Mouse (Mus musculus): ENCODE results near the gene Tmem210. TPM values are rescaled to one million over a fixed set of nuclear protein-coding genes. Genes with fewer than 3 reads are reported as not detected.

The Tmem210 gene
- polyA plus RNA-seq, 1 experiment from 2014 or later = not detected

DNA sequence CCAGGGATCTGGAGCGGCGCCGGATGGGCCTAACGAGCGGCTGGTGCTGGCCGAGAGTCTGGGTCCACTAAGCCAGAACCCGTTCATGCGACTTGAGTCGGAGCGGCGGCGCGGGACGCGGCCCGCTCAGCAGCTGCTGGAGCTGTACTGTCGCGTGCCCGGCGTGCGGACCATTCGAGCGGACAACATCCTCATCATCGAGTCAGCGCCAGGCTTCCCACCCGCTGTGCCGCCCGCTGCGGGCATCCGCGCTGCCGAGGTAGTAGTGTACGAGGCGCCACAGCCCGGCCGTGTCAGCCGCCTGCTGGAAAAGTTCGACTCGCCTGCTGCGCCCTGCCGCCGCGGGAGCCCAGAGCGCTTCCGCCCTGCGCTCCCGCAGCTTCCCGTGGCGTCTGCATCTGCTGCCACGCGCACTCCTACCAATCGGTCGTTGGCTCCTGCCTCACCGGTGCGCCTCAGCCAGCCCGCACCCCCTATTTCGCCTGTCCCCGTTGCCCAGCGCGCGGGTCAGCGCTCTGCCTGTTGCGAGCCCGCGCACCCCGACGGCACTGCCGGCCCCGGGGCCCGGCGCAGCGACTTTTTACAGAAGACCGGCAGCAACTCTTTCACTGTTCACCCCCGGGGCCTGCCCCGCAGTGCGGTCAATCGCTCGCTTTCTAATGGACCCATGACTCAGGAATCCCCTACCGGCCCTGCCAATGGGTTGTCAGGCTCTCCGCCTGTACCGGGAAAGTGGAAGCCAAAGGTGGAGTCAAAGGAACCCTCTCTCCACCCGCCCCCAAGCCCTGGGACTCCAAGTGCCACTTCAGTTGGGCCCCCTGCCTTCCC lies 24.9 kb upstream of the Tmem210 start:
- ATAC-seq (ENCODE audit: low read depth) = peak; percentile 14
- Histone ChIP-seq H3K27me3 (ENCODE audit: control insufficient read depth, insufficient read depth, low read depth, low read length) (no peaks in the 10 kb centered on the region), H3K27ac (ENCODE audit: low read length) (peak overlapping the region; percentile 74), H3K9ac (ENCODE audit: low read depth, low read length) (peak overlapping the region; percentile 81), H3K4me1 (ENCODE audit: control insufficient read depth, low read depth, low read length) (peaks cover 54% of the 10 kb centered on the region), H3K4me3 (ENCODE audit: low read depth, low read length) (peak overlapping the region; percentile 89), H3K36me3 (ENCODE audit: control insufficient read depth, insufficient read depth) (no peaks in the 10 kb centered on the region), H3K9me3 (replicated peaks; ENCODE audit: control insufficient read depth, low read length) (no peaks in the 10 kb centered on the region), H3K4me2 (ENCODE audit: low read depth, low read length) (peak overlapping the region; percentile 100)
- WGBS (ENCODE audit: insufficient replicate concordance) = under 1% methylated on average over 82 of the region's 82 CpGs

DNA sequence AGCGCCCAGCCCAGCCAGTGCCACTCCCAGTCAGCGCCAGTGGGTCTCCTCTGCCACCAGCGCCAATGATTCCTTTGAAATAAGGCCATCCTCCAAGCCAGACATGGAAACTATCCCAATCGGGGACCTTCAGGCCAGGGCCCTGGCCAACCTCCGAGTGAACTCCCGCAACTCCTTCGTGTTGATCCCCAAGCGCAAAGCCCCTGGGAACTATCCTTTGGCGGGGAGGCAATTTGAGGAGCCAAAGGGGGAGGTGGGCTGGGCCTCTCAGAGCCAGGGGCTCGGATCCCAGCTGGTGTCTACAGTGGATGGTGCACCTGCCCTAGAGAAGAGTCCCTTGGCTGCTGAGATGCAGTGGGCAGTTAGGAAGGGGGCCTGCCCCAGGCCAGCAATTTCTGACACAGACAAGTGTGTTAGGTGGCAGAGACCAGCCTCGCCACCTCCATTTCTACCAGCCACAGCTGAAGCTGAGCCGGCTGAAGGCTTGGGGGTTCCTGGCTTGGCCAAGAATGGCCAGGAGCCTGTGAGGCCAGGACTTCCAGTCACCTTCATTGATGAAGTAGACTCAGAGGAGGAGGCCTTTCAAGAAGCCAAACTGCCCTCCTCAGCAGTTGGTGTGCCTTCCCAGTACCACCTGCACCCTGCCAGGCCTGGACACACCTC lies 24.2 kb upstream of the Tmem210 start:
- H3K4me1 ChIP-seq (ENCODE audit: control insufficient read depth, low read depth, low read length) = peaks cover 56% of the 10 kb centered on the region
- peak overlapping the region; percentile 89 for H3K4me3 ChIP-seq (ENCODE audit: low read depth, low read length)
- no peaks in the 10 kb centered on the region for H3K27me3 ChIP-seq (ENCODE audit: control insufficient read depth, insufficient read depth, low read depth, low read length)
- H3K4me2 ChIP-seq (ENCODE audit: low read depth, low read length) = peak overlapping the region; percentile 100
- H3K36me3 ChIP-seq (ENCODE audit: control insufficient read depth, insufficient read depth) = no peaks in the 10 kb centered on the region
- 29% methylated on average over 12 of the region's 12 CpGs for WGBS (ENCODE audit: insufficient replicate concordance)
- no peak overlapping the region for H3K27ac ChIP-seq (ENCODE audit: low read length)
- no peaks in the 10 kb centered on the region for H3K9me3 ChIP-seq (replicated peaks; ENCODE audit: control insufficient read depth, low read length)
- ATAC-seq (ENCODE audit: low read depth) = no peak
- peak overlapping the region; percentile 81 for H3K9ac ChIP-seq (ENCODE audit: low read depth, low read length)

DNA sequence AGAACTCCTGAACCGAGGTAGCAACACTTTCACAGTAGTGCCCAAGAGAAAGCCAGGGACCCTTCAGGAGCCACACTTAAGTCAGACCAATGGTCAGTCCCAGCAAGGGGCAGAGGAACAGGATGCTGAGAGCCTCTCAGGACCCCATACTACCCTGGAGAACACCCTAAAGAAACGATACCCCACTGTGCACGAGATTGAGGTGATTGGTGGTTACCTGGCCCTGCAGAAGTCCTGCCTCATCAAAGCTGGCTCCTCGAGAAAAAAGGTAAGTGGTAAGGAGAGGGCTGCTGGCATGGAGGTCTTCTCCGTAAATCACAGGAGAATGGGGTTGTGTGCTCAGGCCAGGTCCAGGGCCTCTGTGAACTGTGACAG lies 23.7 kb upstream of the Tmem210 start:
- Histone ChIP-seq H3K9ac (ENCODE audit: low read depth, low read length) (0 out of 2 replicates have a peak overlapping the region, but pooled peaks have one; percentile 3), H3K27ac (ENCODE audit: low read length) (no peak overlapping the region), H3K4me3 (ENCODE audit: low read depth, low read length) (no peak overlapping the region), H3K9me3 (replicated peaks; ENCODE audit: control insufficient read depth, low read length) (no peaks in the 10 kb centered on the region), H3K4me2 (ENCODE audit: low read depth, low read length) (peak overlapping the region; percentile 24; the same call in 1 of the 2 replicates), H3K4me1 (ENCODE audit: control insufficient read depth, low read depth, low read length) (peaks cover 56% of the 10 kb centered on the region), H3K36me3 (ENCODE audit: control insufficient read depth, insufficient read depth) (no peaks in the 10 kb centered on the region; the same call in 1 of the 2 replicates), H3K27me3 (ENCODE audit: control insufficient read depth, insufficient read depth, low read depth, low read length) (no peaks in the 10 kb centered on the region)
- 62% methylated on average over 5 of the region's 5 CpGs for WGBS (ENCODE audit: insufficient replicate concordance)
- no peak for ATAC-seq (ENCODE audit: low read depth)

DNA sequence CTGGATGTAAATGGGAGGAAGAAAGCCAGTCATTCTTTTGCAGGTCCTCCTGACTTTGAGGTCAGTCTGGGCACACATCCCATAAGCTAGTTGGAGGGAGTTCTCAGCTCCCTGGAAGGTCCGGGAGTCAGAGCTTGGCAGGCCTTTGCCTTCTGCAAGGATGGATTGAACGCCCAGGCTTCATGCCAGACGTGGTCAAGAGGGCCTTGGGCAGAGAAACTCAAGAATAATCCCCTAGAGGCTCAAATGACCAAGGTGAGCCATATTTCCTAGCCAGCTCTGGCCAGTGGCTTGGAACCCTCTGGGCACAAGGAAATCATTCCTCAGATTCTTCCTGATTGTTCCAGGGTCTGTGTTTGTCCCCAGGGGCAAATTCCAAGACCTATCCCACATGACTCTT lies 23.1 kb upstream of the Tmem210 start:
- ATAC-seq (ENCODE audit: low read depth) = no peak
- peaks cover 56% of the 10 kb centered on the region for H3K4me1 ChIP-seq (ENCODE audit: control insufficient read depth, low read depth, low read length)
- no peak overlapping the region for H3K9ac ChIP-seq (ENCODE audit: low read depth, low read length)
- no peak overlapping the region for H3K27ac ChIP-seq (ENCODE audit: low read length)
- no peaks in the 10 kb centered on the region for H3K27me3 ChIP-seq (ENCODE audit: control insufficient read depth, insufficient read depth, low read depth, low read length)
- no peak overlapping the region for H3K4me3 ChIP-seq (ENCODE audit: low read depth, low read length)
- peak overlapping the region; percentile 24; the same call in 1 of the 2 replicates for H3K4me2 ChIP-seq (ENCODE audit: low read depth, low read length)
- no peaks in the 10 kb centered on the region for H3K9me3 ChIP-seq (replicated peaks; ENCODE audit: control insufficient read depth, low read length)
- H3K36me3 ChIP-seq (ENCODE audit: control insufficient read depth, insufficient read depth) = no peaks in the 10 kb centered on the region; the same call in 1 of the 2 replicates
- 61% methylated on average over 3 of the region's 3 CpGs for WGBS (ENCODE audit: insufficient replicate concordance)

DNA sequence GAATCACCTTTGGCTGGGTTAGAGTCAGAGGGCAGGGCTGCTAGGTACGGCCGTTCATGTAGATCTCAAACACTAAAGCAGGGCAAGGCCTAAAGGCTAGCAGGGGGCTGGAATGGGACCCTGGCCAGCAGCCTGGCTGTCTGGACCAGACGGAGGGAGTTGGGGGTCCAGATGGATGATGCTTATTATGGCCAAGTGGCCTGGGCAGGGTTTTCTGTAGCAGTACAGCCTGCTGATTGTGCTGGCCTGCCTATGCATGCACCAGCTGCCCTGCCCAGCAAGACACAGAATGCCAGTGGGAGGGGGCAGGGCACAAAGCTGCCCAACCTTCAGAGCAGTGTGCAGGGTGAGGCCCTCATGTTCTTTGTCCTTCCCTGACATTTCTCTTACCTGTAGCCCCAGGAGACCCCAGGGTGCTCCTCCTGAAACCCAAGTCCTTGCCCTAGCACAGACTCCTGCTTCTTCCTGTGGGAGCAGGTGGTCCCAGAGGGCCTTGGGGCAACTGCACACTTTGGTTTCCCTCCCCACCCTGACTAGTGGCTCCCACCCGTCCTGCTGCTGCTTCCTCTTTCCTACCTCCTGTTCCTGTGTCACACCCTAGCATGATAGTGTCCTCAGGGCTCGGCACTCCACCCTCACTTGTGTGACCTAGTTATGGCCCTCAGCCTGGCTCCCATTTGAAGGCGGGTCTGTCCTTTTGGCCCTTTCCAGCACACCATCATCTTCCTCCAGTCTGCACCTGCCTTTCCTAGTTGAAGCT lies 21.9 kb upstream of the Tmem210 start:
- H3K4me1 ChIP-seq (ENCODE audit: control insufficient read depth, low read depth, low read length) = peaks cover 63% of the 10 kb centered on the region

DNA sequence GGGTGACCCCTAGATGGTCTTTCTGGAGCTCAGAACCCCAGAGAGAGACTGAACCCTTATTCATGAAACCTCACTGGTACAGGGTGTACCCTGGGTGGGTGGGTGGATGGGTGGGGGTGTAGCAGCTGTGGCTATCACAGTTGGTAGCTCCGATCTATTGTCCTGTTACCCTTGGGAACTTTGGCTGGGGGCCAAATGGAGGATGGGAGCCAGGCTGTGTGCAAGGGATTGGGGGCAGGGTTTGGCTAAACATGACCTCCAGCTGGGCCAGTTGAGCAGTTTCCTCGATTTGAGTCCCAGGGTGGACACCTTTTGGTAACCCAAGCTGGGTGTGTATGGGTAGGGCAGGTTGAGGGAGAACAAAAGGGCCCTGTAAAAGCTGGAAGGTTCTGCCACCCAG lies 21.2 kb upstream of the Tmem210 start:
- H3K36me3 ChIP-seq (ENCODE audit: control insufficient read depth, insufficient read depth) = peaks cover 9% of the 10 kb centered on the region
- H3K9ac ChIP-seq (ENCODE audit: low read depth, low read length) = no peak overlapping the region
- peak overlapping the region; percentile 8 for H3K27ac ChIP-seq (ENCODE audit: low read length)
- H3K27me3 ChIP-seq (ENCODE audit: control insufficient read depth, insufficient read depth, low read depth, low read length) = no peaks in the 10 kb centered on the region
- peak overlapping the region; percentile 39; the same call in 1 of the 2 replicates for H3K4me2 ChIP-seq (ENCODE audit: low read depth, low read length)
- 50% methylated on average over 2 of the region's 2 CpGs for WGBS (ENCODE audit: insufficient replicate concordance)
- no peak for ATAC-seq (ENCODE audit: low read depth)
- no peak overlapping the region for H3K4me3 ChIP-seq (ENCODE audit: low read depth, low read length)
- no peaks in the 10 kb centered on the region for H3K9me3 ChIP-seq (replicated peaks; ENCODE audit: control insufficient read depth, low read length)
- H3K4me1 ChIP-seq (ENCODE audit: control insufficient read depth, low read depth, low read length) = peaks cover 68% of the 10 kb centered on the region

More for the DNA sequence above, 21.9 kb upstream of the Tmem210 start:
- WGBS (ENCODE audit: insufficient replicate concordance) = 39% methylated on average over 6 of the region's 6 CpGs
- Histone ChIP-seq H3K36me3 (ENCODE audit: control insufficient read depth, insufficient read depth) (peaks cover 9% of the 10 kb centered on the region), H3K4me3 (ENCODE audit: low read depth, low read length) (peak overlapping the region; percentile 2; the same call in 1 of the 2 replicates), H3K9ac (ENCODE audit: low read depth, low read length) (peak overlapping the region; percentile 37; the same call in 1 of the 2 replicates), H3K9me3 (replicated peaks; ENCODE audit: control insufficient read depth, low read length) (no peaks in the 10 kb centered on the region), H3K27ac (ENCODE audit: low read length) (peak overlapping the region; percentile 25), H3K4me2 (ENCODE audit: low read depth, low read length) (peak overlapping the region; percentile 39), H3K27me3 (ENCODE audit: control insufficient read depth, insufficient read depth, low read depth, low read length) (no peaks in the 10 kb centered on the region)
- ATAC-seq (ENCODE audit: low read depth) = no peak

DNA sequence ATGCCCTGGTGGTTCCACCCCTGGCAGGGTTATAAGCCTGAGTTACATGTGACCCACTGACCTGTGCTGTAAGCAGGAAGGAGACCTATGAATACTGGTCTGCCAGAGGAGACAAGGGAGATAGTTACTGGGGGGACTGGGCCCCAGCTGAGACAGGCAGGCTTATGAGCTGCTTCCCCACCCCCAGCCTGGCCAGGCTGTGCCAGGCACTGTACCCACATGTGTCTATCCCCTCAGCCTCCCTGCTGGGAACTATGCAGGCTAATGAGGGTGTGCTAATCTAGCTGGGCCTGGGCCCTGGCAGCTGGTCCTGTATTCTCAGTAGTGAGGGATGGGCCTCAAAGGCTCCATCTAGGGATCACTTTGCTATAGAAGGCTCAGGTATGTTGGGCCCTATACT lies 20.7 kb upstream of the Tmem210 start:
- no peak for ATAC-seq (ENCODE audit: low read depth)
- Histone ChIP-seq H3K4me2 (ENCODE audit: low read depth, low read length) (no peak overlapping the region), H3K4me3 (ENCODE audit: low read depth, low read length) (no peak overlapping the region), H3K9me3 (replicated peaks; ENCODE audit: control insufficient read depth, low read length) (no peaks in the 10 kb centered on the region), H3K4me1 (ENCODE audit: control insufficient read depth, low read depth, low read length) (peaks cover 64% of the 10 kb centered on the region), H3K27ac (ENCODE audit: low read length) (peak overlapping the region; percentile 8), H3K9ac (ENCODE audit: low read depth, low read length) (no peak overlapping the region), H3K36me3 (ENCODE audit: control insufficient read depth, insufficient read depth) (peaks cover 9% of the 10 kb centered on the region), H3K27me3 (ENCODE audit: control insufficient read depth, insufficient read depth, low read depth, low read length) (no peaks in the 10 kb centered on the region)

DNA sequence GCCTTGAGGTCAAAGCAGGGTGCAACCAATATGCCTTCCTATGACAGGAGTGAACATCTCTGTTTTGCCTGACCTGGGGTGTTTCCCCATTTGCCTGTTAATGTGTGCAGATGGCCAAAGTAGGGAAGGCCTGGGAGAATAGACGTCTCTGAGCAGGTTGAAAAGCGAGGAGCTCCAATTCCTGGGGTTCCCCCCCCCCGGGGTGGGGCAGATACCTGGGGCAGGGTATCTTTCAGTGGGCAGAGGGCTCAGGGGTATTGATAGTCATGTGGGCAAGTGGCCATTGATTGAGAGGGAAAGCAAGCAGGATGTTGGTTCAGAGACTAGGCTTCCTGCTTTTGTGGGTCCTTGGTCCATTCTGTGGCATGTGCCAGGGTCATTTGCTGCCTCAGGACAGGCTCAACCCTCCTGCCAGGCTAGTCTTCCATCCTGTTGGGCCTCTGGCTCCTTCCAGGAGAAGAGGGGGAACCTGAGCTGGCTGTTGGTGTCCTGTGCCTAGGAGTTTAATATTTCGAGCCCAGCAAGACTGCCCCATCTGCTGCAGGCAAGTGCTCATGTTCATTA lies 20.1 kb upstream of the Tmem210 start:
- H3K4me1 ChIP-seq (ENCODE audit: control insufficient read depth, low read depth, low read length) = peaks cover 65% of the 10 kb centered on the region
- H3K36me3 ChIP-seq (ENCODE audit: control insufficient read depth, insufficient read depth) = peaks cover 9% of the 10 kb centered on the region
- H3K9me3 ChIP-seq (replicated peaks; ENCODE audit: control insufficient read depth, low read length) = no peaks in the 10 kb centered on the region
- no peak overlapping the region for H3K9ac ChIP-seq (ENCODE audit: low read depth, low read length)
- H3K4me2 ChIP-seq (ENCODE audit: low read depth, low read length) = no peak overlapping the region
- ATAC-seq (ENCODE audit: low read depth) = no peak
- H3K4me3 ChIP-seq (ENCODE audit: low read depth, low read length) = no peak overlapping the region
- no peaks in the 10 kb centered on the region for H3K27me3 ChIP-seq (ENCODE audit: control insufficient read depth, insufficient read depth, low read depth, low read length)
- no peak overlapping the region; the same call in 1 of the 2 replicates for H3K27ac ChIP-seq (ENCODE audit: low read length)
- 69% methylated on average over 4 of the region's 4 CpGs for WGBS (ENCODE audit: insufficient replicate concordance)

Data from liver, embryonic 16.5 days (tissue).